Mouse (Mus musculus) skeletal muscle tissue, adult 2 months (tissue): ENCODE measurements around the gene Txndc11.

ENCODE experiments used
- DNase-seq: peaks from one replicate; pipeline ENCODE4 v3.0.0-alpha.2; 2012; ENCODE audit warnings: low read depth, low spot score

The Txndc11 gene

GRCm38 (mm10) chr16:11104905-11105304, 29.5 kb downstream of the Txndc11 start:
- no peak for DNase-seq

GRCm38 (mm10) chr16:11097301-11097700, 37.1 kb downstream of the Txndc11 start:
- no peak for DNase-seq

- no peak for DNase-seq
Measured at GRCm38 (mm10) chr16:11093717-11094386, 40.6 kb downstream of the Txndc11 start.

- DNase-seq = no peak
Measured at GRCm38 (mm10) chr16:11092523-11092922, 41.9 kb downstream of the Txndc11 start.

GRCm38 (mm10) chr16:11092061-11092460, 42.4 kb downstream of the Txndc11 start:
- no peak for DNase-seq

GRCm38 (mm10) chr16:11090836-11091570, 43.4 kb downstream of the Txndc11 start:
- no peak for DNase-seq

- no peak for DNase-seq
Measured at GRCm38 (mm10) chr16:11086856-11087588, 47.4 kb downstream of the Txndc11 start.

GRCm38 (mm10) chr16:11086299-11086698, 48.2 kb downstream of the Txndc11 start:
- no peak for DNase-seq

GRCm38 (mm10) chr16:11084181-11084580, 50.3 kb downstream of the Txndc11 start:
- no peak for DNase-seq

GRCm38 (mm10) chr16:11078216-11078869, 56.1 kb downstream of the Txndc11 start:
- no peak for DNase-seq

GRCm38 (mm10) chr16:11077601-11078201, 56.7 kb downstream of the Txndc11 start:
- DNase-seq = no peak

- DNase-seq = no peak
Measured at GRCm38 (mm10) chr16:11073060-11073459, 61.4 kb downstream of the Txndc11 start.

GRCm38 (mm10) chr16:11072454-11072853, 62.0 kb downstream of the Txndc11 start:
- no peak for DNase-seq

GRCm38 (mm10) chr16:11071887-11072286, 62.6 kb downstream of the Txndc11 start:
- no peak for DNase-seq

GRCm38 (mm10) chr16:11071176-11071575, 63.3 kb downstream of the Txndc11 start:
- DNase-seq = peak; percentile 77

GRCm38 (mm10) chr16:11069710-11070420, 64.6 kb downstream of the Txndc11 start:
- DNase-seq = no peak

- DNase-seq = no peak
Measured at GRCm38 (mm10) chr16:11069271-11069670, 65.2 kb downstream of the Txndc11 start.

- DNase-seq = no peak
Measured at GRCm38 (mm10) chr16:11068666-11069065, 65.8 kb downstream of the Txndc11 start.

- DNase-seq = no peak
Measured at GRCm38 (mm10) chr16:11066833-11067191, 67.6 kb downstream of the Txndc11 start.

GRCm38 (mm10) chr16:11066029-11066832, 68.2 kb downstream of the Txndc11 start, which contains the start of gene Litaf:
TSS of gene Litaf (minus strand) at chr16:11066157.
- peak; percentile 93 for DNase-seq
